Mouse (Mus musculus) gastrocnemius, postnatal 25 days (tissue): ENCODE data around the gene Apmap. TPM values are rescaled to one million over a fixed set of nuclear protein-coding genes. Genes with fewer than 3 reads are reported as not detected.

Experiments used
- total RNA-seq, 2 experiments: library from RNA; stranded (reverse); gene quantifications; 1 replicate in 1 of 2; 2 replicates in 1 of 2; pipeline ENCODE4 v1.2.3; 2021

Apmap gene
- total RNA-seq, 2 experiments from 2014 or later = 17.9 to 22.3 TPM

Other genes starting within 250 kb of the Apmap start
- 1 to 10 TPM; 1.8 to 2.1 TPM for gene 3300002I08Rik, start 245.8 kb downstream of the Apmap start, total RNA-seq
- 1 to 10 TPM; 1.5 to 2.6 TPM for gene Zfp442, start 157.1 kb downstream of the Apmap start, total RNA-seq
- gene Zfp345, start 123.5 kb downstream of the Apmap start, total RNA-seq = not detected
- gene Cst7, start 38.2 kb downstream of the Apmap start, total RNA-seq = not detected
- gene Acss1, start 59.9 kb upstream of the Apmap start, total RNA-seq = 10 to 100 TPM in 1 of 2 experiments, 1 to 10 TPM in 1; 6.8 to 16.6 TPM
- not detected for gene Vsx1, start 80.8 kb upstream of the Apmap start, total RNA-seq
- gene Entpd6, start 140.5 kb upstream of the Apmap start, total RNA-seq = 1 to 10 TPM; 7.1 to 8.4 TPM
- gene Pygb, start 178.2 kb upstream of the Apmap start, total RNA-seq = 1 to 10 TPM; 4.0 to 7.7 TPM